Mouse (Mus musculus): ENCODE data around the gene Camk2b.

DNA sequence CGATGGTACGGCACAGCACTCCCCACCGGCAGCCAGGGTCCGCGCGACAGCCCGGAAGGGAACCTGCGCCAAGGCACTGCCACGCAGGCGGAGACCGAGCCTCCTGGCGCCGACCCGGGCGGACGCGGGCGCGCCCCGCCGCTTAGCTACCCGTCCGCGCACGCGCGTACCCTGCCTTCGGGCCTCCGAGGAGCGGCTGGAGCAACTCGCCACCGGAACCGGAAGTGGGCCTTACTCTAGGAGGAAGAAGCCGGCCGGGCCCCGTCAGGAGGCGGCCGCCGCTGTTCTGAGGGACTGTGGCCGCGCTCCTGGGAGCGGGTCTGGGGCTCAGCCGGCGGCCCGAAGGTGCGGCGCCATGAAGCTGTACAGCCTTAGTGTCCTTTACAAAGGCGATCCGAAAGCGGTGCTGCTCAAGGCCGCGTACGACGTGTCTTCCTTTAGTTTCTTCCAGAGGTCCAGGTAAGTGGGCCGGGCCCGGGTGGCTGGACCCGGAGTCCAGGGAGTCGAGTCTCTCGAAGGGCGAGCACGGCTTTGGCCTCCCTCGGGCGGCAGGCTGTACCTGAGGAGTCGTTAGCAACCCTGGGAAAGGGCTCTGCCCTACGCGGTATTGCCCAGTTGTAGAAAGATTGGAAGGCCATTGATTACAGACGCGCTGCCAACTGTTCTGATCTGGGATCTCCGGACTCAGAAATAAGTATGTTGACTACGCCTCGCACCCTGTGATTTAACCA lies 110.5 kb downstream of the Camk2b start, which contains the start of gene Ykt6:
- 0 out of 2 replicates have a peak, but pooled peaks have one; percentile 12 for TF ChIP-seq EP300 (IDR thresholded peaks at IDR 0.05; ENCODE audit: insufficient read depth, low read depth, low read length)
- TF ChIP-seq POLR2A (IDR thresholded peaks at IDR 0.05; ENCODE audit: insufficient read depth, low read length): peak; percentile 74
